Mouse (Mus musculus) MEL (cell line): ENCODE results near the gene Dpep1. TPM values are rescaled to one million over a fixed set of nuclear protein-coding genes. Genes with fewer than 3 reads are reported as not detected.

Experiments used
- DNase-seq: peaks from one replicate; pipeline ENCODE4 v3.0.0; 2011; ENCODE audit warnings: low read depth, low spot score
- H3K27ac ChIP-seq: 2 replicates; pipeline ENCODE4 v1.5.1; 2012; ENCODE audit warnings: low read depth, mild to moderate bottlenecking, control low read depth, low read length, moderate library complexity; ENCODE audit not compliant: control insufficient read depth
- H3K27me3 ChIP-seq, 2 experiments: fragments of 150-350 bp in 1 of 2; sonication (generic) in 1 of 2; 2 replicates each; pipeline ENCODE4 v1.6.1; 2012; ENCODE audit warnings: low read length in 2 of 2, mild to moderate bottlenecking in 2 of 2, improper control_type of control experiment in 1 of 2, moderate library complexity in 1 of 2; ENCODE audit not compliant: insufficient read depth in 2 of 2, control insufficient read depth in 1 of 2
- H3K36me3 ChIP-seq, 2 experiments: 2 replicates each; pipeline ENCODE4 v1.6.1; 2012 to 2014; ENCODE audit warnings: low read length in 2 of 2, improper control_type of control experiment in 1 of 2, inconsistent platforms in 1 of 2, mild to moderate bottlenecking in 1 of 2; ENCODE audit not compliant: insufficient read depth in 2 of 2, control insufficient read depth in 1 of 2
- H3K4me1 ChIP-seq, 2 experiments: fragments of 150-350 bp in 1 of 2; sonication (generic) in 1 of 2; 2 replicates each; pipeline ENCODE4 v1.6.1; 2012; ENCODE audit warnings: low read length in 2 of 2, improper control_type of control experiment in 1 of 2, mild to moderate bottlenecking in 1 of 2; ENCODE audit not compliant: insufficient read depth in 2 of 2, control insufficient read depth in 1 of 2
- H3K4me3 ChIP-seq, 2 experiments: fragments of 150-350 bp in 1 of 2; sonication (generic) in 1 of 2; 2 replicates each; pipeline ENCODE4 v1.5.1; 2012; ENCODE audit warnings: low read depth in 2 of 2, low read length in 2 of 2, mild to moderate bottlenecking in 2 of 2, moderate library complexity in 2 of 2, control low read depth in 1 of 2, improper control_type of control experiment in 1 of 2; ENCODE audit not compliant: control insufficient read depth in 1 of 2, insufficient read depth in 1 of 2
- H3K79me2 ChIP-seq: 2 replicates; pipeline ENCODE4 v1.6.1; 2012; ENCODE audit warnings: mild to moderate bottlenecking, low read length, moderate library complexity; ENCODE audit not compliant: control insufficient read depth, poor library complexity, insufficient read depth
- H3K9ac ChIP-seq: 2 replicates; pipeline ENCODE4 v1.6.1; 2012; ENCODE audit warnings: low read depth, mild to moderate bottlenecking, control low read depth, low read length, moderate library complexity; ENCODE audit not compliant: control insufficient read depth, poor library complexity, severe bottlenecking
- H3K9me3 ChIP-seq: fragments of 150-350 bp; sonication (generic); replicated peaks from 2 replicates; pipeline ENCODE4 v1.6.1; 2012; ENCODE audit warnings: mild to moderate bottlenecking, low read length, improper control_type of control experiment, moderate library complexity; ENCODE audit not compliant: insufficient read depth
- CTCF ChIP-seq, 3 experiments: IDR thresholded peaks in 2 of 3; conservative IDR thresholded peaks in 1 of 3; 2 replicates each; pipeline ENCODE4 v1.5.1; 2011 to 2012; ENCODE audit warnings: low read length in 3 of 3, low read depth in 2 of 3, mild to moderate bottlenecking in 2 of 3, improper control_type of control experiment in 1 of 3, inconsistent platforms in 1 of 3, mixed read lengths in 1 of 3, moderate library complexity in 1 of 3; ENCODE audit not compliant: control insufficient read depth in 1 of 3, insufficient read depth in 1 of 3, poor library complexity in 1 of 3, severe bottlenecking in 1 of 3
- E2F4 ChIP-seq: IDR thresholded peaks from 2 replicates; pipeline ENCODE4 v1.6.1; 2011; ENCODE audit warnings: low read depth, low read length, improper control_type of control experiment, borderline replicate concordance
- ELF1 ChIP-seq: IDR thresholded peaks from 2 replicates; pipeline ENCODE4 v1.6.1; 2014; ENCODE audit warnings: low read depth, mild to moderate bottlenecking, inconsistent platforms, low read length, improper control_type of control experiment, moderate library complexity
- EP300 ChIP-seq, 2 experiments: IDR thresholded peaks; 2 replicates each; pipeline ENCODE4 v1.6.1; 2011; ENCODE audit warnings: improper control_type of control experiment in 2 of 2, low read length in 2 of 2, low read depth in 1 of 2, mild to moderate bottlenecking in 1 of 2
- GABPA ChIP-seq: IDR thresholded peaks from 2 replicates; pipeline ENCODE4 v1.6.1; 2012; ENCODE audit warnings: low read depth, mild to moderate bottlenecking, inconsistent platforms, low read length, improper control_type of control experiment, moderate library complexity
- GATA1 ChIP-seq: IDR thresholded peaks from 2 replicates; pipeline ENCODE4 v1.6.1; 2011; ENCODE audit warnings: low read depth, low read length, improper control_type of control experiment
- JUND ChIP-seq: IDR thresholded peaks from 2 replicates; pipeline ENCODE4 v1.6.1; 2011; ENCODE audit warnings: low read depth, mild to moderate bottlenecking, improper control_type of control experiment, low read length
- KAT2A ChIP-seq: conservative IDR thresholded peaks from 2 replicates; pipeline ENCODE4 v1.6.1; 2012; ENCODE audit warnings: low read depth, low read length, improper control_type of control experiment, inconsistent platforms
- MAX ChIP-seq: IDR thresholded peaks from 2 replicates; pipeline ENCODE4 v1.6.1; 2011; ENCODE audit warnings: low read length, improper control_type of control experiment
- MAZ ChIP-seq: IDR thresholded peaks from 2 replicates; pipeline ENCODE4 v1.6.1; 2012; ENCODE audit warnings: low read depth, mild to moderate bottlenecking, inconsistent platforms, low read length, improper control_type of control experiment
- MEF2A ChIP-seq: IDR thresholded peaks from 2 replicates; pipeline ENCODE4 v1.6.1; 2014; ENCODE audit warnings: low read depth, mild to moderate bottlenecking, inconsistent platforms, low read length, improper control_type of control experiment; ENCODE audit not compliant: poor library complexity, insufficient replicate concordance, severe bottlenecking; ENCODE audit errors: extremely low read depth
- MXI1 ChIP-seq: IDR thresholded peaks from 2 replicates; pipeline ENCODE4 v1.6.1; 2011; ENCODE audit warnings: mild to moderate bottlenecking, low read depth, low read length, improper control_type of control experiment
- MYB ChIP-seq: IDR thresholded peaks from 2 replicates; pipeline ENCODE4 v1.6.1; 2011; ENCODE audit warnings: mild to moderate bottlenecking, low read depth, low read length, improper control_type of control experiment
- MYC ChIP-seq: IDR thresholded peaks from 2 replicates; pipeline ENCODE4 v1.6.1; 2011; ENCODE audit warnings: low read depth, mild to moderate bottlenecking, low read length, improper control_type of control experiment, moderate library complexity
- NRF1 ChIP-seq: IDR thresholded peaks from 2 replicates; pipeline ENCODE4 v1.6.1; 2014; ENCODE audit warnings: low read depth, mild to moderate bottlenecking, inconsistent platforms, low read length, improper control_type of control experiment, moderate library complexity; ENCODE audit not compliant: poor library complexity, insufficient read depth, severe bottlenecking
- POLR2A ChIP-seq, 2 experiments: IDR thresholded peaks; 2 replicates each; pipeline ENCODE4 v1.6.1; 2011 to 2012; ENCODE audit warnings: low read length in 2 of 2, mild to moderate bottlenecking in 2 of 2, control low read depth in 1 of 2, improper control_type of control experiment in 1 of 2, low read depth in 1 of 2, moderate library complexity in 1 of 2; ENCODE audit not compliant: control insufficient read depth in 1 of 2, insufficient read depth in 1 of 2, poor library complexity in 1 of 2
- POLR2AphosphoS2 ChIP-seq: IDR thresholded peaks from 2 replicates; pipeline ENCODE4 v1.6.1; 2011; ENCODE audit warnings: low read length, improper control_type of control experiment
- SIN3A ChIP-seq: IDR thresholded peaks from 2 replicates; pipeline ENCODE4 v1.6.1; 2012; ENCODE audit warnings: low read length, improper control_type of control experiment, inconsistent platforms
- TAL1 ChIP-seq: IDR thresholded peaks from 2 replicates; pipeline ENCODE4 v1.6.1; 2012; ENCODE audit warnings: mild to moderate bottlenecking, inconsistent platforms, low read length, moderate library complexity, mixed read lengths
- UBTF ChIP-seq: IDR thresholded peaks from 2 replicates; pipeline ENCODE4 v1.6.1; 2012; ENCODE audit warnings: low read depth, mild to moderate bottlenecking, inconsistent platforms, low read length, improper control_type of control experiment, moderate library complexity, borderline replicate concordance; ENCODE audit not compliant: insufficient read depth
- ZC3H11A ChIP-seq: IDR thresholded peaks from 2 replicates; pipeline ENCODE4 v1.6.1; 2012; ENCODE audit warnings: low read depth, mild to moderate bottlenecking, inconsistent platforms, low read length, improper control_type of control experiment
- ZMIZ1 ChIP-seq: IDR thresholded peaks from 2 replicates; pipeline ENCODE4 v1.6.1; 2012; ENCODE audit warnings: low read depth, mild to moderate bottlenecking, inconsistent platforms, low read length, improper control_type of control experiment, moderate library complexity
- polyA plus RNA-seq, 2 experiments: library from polyadenylated mRNA; stranded (reverse) in 1 of 2; unstranded in 1 of 2; fragments of >175 nt in 1 of 2; fragments of >200 nt in 1 of 2; gene quantifications; 2 replicates each; pipeline versions ENCODE4 v1.2.1 to v1.2.4; 2012; ENCODE audit warnings: low replicate concordance in 2 of 2, low read depth in 1 of 2; ENCODE audit not compliant: insufficient read length in 2 of 2, insufficient read depth in 1 of 2, missing spikeins in 1 of 2
- total RNA-seq: library from RNA; depleted of rRNA; stranded (reverse); fragments of 300-350 nt; gene quantifications from 2 replicates; pipeline ENCODE4 v1.2.3, GENCODE M21; 2012

Dpep1 gene
- total and polyA plus RNA-seq, 3 experiments: not detected

DNA sequence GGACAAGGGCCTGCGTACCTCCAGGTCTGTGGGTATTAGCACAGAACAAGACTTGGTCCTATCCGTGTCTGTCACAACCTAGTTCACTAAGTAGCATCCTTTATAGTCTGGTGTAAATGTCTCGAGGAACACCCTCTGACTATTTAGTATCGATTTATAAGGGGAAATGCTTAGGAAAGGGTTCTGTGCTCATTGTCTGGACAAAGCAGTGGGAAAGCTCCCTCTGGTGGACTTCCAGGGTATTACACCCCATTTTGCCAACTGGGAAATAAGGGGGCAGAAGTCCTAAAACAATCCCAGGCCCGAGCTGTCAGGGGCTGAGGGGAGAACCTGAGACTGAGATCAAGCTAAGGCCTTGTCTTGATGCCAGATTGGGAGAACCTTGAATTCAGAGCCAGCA is 16.2 kb downstream of the Dpep1 start (continued):
- TF ChIP-seq E2F4 (no peak), KAT2A (no peak)

DNA sequence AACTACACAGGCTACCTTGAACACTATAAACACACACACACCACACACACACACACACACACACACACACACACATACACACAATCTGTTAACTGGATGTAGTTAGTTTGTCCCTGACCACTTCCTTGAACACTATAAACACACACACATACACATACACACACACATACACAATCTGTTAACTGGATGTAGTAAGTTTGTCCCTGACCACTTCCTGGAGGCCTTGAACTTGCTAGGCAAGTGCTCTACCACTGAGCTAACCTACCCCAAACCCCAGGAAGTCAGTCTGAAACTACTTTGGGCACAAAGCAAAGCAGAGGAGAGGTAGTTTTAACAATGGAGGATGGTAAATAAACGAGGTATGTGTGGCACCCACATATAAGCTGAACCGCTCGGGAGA is 17.5 kb downstream of the Dpep1 start:
- Histone ChIP-seq H3K4me3 (no peak overlapping the region), H3K36me3 (no peaks in the 10 kb centered on the region), H3K9me3 (no peaks in the 10 kb centered on the region), H3K4me1 (no peaks in the 10 kb centered on the region), H3K79me2 (no peaks in the 10 kb centered on the region), H3K27ac (no peak overlapping the region), H3K27me3 (no peaks in the 10 kb centered on the region), H3K9ac (no peak overlapping the region)
- no peak for TF ChIP-seq MXI1
- TF ChIP-seq TAL1: no peak
- no peak for TF ChIP-seq ELF1
- no peak for TF ChIP-seq CTCF (IDR thresholded peaks at IDR 0.05 in 2 of 3, conservative IDR thresholded peaks at IDR 0.05 in 1 of 3; ENCODE audit: control insufficient read depth in 1 of 3, insufficient read depth in 1 of 3, low read depth in 2 of 3, low read length in 3 of 3, poor library complexity in 1 of 3, severe bottlenecking in 1 of 3)
- no peak for TF ChIP-seq GABPA
- TF ChIP-seq MEF2A: no peak
- TF ChIP-seq EP300 (IDR thresholded peaks at IDR 0.05; ENCODE audit: low read depth in 1 of 2, low read length in 2 of 2): no peak
- no peak for TF ChIP-seq POLR2A (IDR thresholded peaks at IDR 0.05; ENCODE audit: control insufficient read depth in 1 of 2, insufficient read depth in 1 of 2, low read depth in 1 of 2, low read length in 2 of 2, poor library complexity in 1 of 2)
- no peak for TF ChIP-seq MYC
- TF ChIP-seq ZC3H11A: no peak
- TF ChIP-seq JUND: no peak
- TF ChIP-seq MAX: no peak
- no peak for TF ChIP-seq NRF1
- TF ChIP-seq MAZ: no peak
- TF ChIP-seq MYB: no peak
- TF ChIP-seq GATA1: no peak
- TF ChIP-seq UBTF: no peak
- no peak for TF ChIP-seq ZMIZ1
- TF ChIP-seq POLR2AphosphoS2: no peak
- TF ChIP-seq SIN3A: no peak
- DNase-seq: peak; percentile 12
